Mouse (Mus musculus) T-helper 2 cell (primary cell): ENCODE measurements around the gene Tex33.

Experiments used
- in situ Hi-C: fragments of 300-600 bp; cut with MboI, MseI; formaldehyde crosslinking; loops from one replicate; pipeline ENCODE4 v1.15.1; 2025; ENCODE audit warnings: high pct_unique_total_duplicates

Tex33 gene

DNA sequence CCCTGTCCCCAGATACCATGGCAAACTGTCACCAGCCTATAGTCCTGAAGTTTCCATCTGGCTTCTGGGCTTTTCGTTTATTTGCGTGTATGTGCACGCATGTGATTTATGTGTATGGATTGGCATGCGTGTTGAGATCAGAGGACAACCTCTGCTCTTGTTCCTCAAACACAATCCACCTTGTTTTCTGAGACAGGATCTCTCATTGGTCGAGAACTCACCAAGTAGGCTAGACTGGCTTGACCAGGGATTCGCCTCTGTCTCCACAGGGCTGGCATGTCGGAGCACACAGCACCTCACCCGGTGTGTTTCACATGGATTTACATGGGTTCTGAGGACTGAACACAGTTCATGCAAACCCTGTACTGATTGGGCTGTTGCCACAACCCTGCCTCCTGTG lies 18.4 kb upstream of the Tex33 start:
- in situ Hi-C loops, result no loop called here

DNA sequence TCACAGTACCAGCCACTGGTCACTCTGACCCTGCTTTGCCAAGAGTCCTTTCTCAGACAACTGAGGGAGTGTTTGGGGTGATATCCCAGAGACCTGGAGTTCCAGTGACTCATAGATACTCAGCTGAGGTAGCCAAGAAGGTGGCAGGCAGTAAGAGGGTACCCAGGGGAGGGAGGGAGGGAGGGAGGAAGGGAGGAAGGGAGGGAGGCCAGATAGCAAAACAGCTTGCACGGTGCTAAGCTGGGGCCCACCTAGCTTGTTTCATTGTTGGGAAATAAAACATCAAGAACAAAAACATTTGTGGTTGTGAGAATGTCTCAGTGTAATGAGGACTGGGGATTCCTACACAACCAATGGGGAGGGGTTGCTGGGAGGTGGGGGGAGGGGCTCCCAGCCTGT lies 18.0 kb upstream of the Tex33 start:
- in situ Hi-C loops, result no loop called here

GRCm38 (mm10) chr15:78413083-78413718 lies 17.5 kb upstream of the Tex33 start:
- in situ Hi-C loops, result no loop called here

DNA sequence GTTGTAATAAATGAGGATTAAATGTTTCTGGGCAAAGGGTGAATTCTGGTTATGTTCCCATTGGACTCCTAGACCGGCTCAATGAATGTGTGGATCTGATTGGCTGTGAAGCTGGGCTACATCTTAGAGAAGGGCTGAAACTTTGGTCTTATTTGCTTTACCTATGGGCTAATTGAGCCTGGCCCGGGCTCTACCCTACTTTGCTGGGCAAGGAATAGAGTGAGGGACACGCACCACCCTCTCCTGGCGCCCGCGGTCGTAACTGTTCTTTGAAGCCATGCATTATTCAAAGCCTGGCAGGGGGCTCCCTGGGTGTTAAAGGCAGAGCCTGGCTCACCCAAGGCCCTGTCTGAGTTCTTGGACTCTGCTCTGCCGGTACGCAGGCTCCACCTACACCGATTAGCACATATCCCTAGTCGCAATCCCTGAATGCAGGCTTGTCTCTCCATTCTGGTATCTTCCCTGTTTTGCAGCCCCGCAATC lies 13.9 kb upstream of the Tex33 start:
- in situ Hi-C loops, result loop anchor here (10.0 kb wide), 1 partner anchor 435 kb away; the partner anchor contains the start of gene Eif3d

- in situ Hi-C loops, result loop anchor here (10.0 kb wide), 1 partner anchor 432 kb away; the partner anchor contains the start of gene Eif3d
Observed at GRCm38 (mm10) chr15:78406293-78406934, 10.7 kb upstream of the Tex33 start, which contains the start of gene Mpst. Mpst (plus strand) TSS chr15:78406416.

DNA sequence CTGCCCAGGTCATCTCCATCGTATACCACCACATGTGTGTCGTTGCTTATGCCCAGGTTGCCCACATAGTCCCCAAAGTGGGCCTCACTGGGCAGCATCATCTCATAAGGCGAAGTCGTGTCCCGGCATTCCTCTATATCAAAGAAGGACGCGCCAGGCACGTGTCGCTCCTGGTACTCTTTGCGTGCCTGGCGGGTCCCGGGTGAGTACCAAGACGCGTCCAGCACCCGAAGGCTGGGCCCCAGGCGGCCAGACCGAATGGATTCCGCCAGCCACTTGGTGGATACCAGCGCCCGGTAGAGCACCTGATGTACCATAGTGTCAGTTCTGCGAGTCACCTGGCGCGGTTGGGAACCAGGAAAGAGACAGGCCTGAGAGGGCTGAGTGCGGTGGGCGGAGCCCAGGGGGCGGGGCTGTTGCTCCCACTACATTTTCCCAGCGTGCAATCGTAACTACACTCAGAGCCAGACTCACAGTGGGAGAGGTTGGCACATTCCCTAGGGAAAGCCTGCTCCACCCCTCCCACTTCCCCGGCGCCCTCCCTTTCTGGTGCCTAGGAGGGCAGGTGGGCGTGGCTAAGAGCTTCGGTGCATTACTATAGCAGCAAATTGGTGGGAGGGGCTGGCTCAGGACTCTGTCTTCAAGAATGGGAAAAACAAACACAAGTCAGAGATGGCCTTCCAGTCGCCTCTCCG lies 10.0 kb upstream of the Tex33 start, which contains the start of gene Tst:
TSS of gene Tst (minus strand) at position 391 of the 695 bp plus-strand sequence.
- in situ Hi-C loops, result loop anchor here (10.0 kb wide), 1 partner anchor 431 kb away; the partner anchor contains the start of gene Eif3d

DNA sequence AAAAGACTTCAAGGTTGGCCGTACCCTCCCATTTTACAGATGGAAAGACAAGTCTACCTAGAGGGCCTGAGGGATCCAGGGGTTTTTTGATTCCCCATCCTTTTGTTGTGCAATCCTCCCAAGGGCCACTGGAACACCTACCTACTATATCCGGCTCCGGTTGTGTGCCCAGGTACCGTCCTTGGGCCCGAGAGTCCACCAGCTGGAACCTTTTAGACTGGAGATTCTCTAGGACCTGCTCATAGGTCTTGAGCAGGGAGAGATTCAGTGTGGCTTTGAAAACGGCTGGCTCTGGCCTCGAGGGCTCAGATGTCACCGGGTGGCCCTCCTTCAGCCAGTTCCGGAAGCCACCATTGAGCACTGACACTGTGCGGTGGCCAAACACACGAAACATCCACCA lies 9.4 kb upstream of the Tex33 start:
- in situ Hi-C loops, result loop anchor here (10.0 kb wide), 1 partner anchor 430 kb away; the partner anchor contains the start of gene Eif3d

- in situ Hi-C loops, result loop anchor here (10.0 kb wide), 1 partner anchor 429 kb away; the partner anchor contains the start of gene Eif3d
Observed at GRCm38 (mm10) chr15:78403896-78404295, 8.2 kb upstream of the Tex33 start.

DNA sequence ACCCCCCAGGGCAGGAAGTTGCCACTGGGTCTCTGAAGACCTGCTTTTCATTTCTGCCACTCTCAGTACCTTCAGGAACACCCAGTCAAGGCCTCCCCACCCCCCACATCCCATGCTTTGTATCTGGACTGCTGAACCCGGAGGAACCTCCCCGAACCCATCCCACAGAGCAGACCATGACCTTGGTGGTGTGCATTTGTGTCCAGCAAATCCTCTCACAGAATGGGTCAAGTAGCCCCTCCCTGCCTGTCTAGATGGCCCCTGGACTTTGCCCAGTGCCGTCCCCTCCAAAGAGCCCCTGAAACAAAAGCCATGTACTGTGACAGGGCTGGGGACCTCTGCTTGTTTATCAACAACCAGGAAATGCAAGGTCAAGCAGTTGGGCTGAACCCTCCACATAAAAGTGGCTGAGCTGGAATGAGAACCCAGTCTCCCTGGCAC lies 7.6 kb upstream of the Tex33 start:
- in situ Hi-C loops, result loop anchor here (10.0 kb wide), 1 partner anchor 429 kb away; the partner anchor contains the start of gene Eif3d

GRCm38 (mm10) chr15:78402423-78402822 lies 6.7 kb upstream of the Tex33 start:
- in situ Hi-C loops, result loop anchor here (10.0 kb wide), 1 partner anchor 428 kb away; the partner anchor contains the start of gene Eif3d

DNA sequence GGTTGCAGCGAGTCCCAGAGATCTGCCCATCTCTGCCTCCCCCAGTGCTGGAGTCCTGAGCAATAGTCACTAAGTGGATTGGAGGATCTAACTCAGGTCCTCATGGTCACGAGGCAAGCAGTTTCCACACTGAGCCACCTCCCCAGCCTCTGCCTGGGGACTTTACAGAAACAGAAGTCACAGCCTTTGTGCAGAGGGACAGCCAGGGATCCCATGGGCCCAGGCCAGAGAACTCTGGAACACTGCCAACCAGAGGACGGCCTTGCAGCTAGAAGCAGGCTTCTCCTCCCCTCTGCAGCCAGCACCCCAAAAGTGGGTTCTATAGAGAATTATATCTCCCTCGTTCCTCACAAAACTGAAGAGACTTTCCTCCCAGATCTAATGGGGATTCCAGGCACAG lies 6.2 kb upstream of the Tex33 start:
- in situ Hi-C loops, result loop anchor here (10.0 kb wide), 1 partner anchor 427 kb away; the partner anchor contains the start of gene Eif3d

GRCm38 (mm10) chr15:78401345-78401744 lies 5.6 kb upstream of the Tex33 start:
- in situ Hi-C loops, result loop anchor here (10.0 kb wide), 1 partner anchor 427 kb away; the partner anchor contains the start of gene Eif3d

GRCm38 (mm10) chr15:78390855-78391254 lies 4.9 kb downstream of the Tex33 start:
- in situ Hi-C loops, result no loop called here

DNA sequence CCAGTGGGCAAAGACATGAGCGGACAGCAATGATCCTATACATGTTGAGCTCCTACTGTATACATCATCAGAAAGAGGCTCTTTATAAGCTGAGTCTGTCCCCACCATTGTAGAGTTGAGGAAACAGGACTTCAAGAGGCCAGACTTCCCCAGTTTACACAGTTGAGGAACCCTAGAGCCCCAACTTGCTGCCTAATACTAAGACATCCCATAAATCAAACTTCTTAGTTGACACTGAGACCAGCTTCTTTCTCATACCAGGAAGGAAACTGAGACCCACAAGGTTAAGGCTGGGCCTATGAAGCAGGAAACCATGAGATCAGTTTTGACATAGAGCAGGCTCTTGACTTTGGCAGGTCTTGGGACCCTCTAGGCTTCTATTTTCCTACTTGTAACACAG lies 10.1 kb downstream of the Tex33 start:
- in situ Hi-C loops, result no loop called here

GRCm38 (mm10) chr15:78384220-78385116 lies 11.2 kb downstream of the Tex33 start:
- in situ Hi-C loops, result loop anchor here (5.0 kb wide), 1 partner anchor 1082 kb away; no protein-coding TSS in a partner anchor

- in situ Hi-C loops, result loop anchor here (5.0 kb wide), 1 partner anchor 1081 kb away; no protein-coding TSS in a partner anchor
Observed at GRCm38 (mm10) chr15:78383450-78384219, 12.1 kb downstream of the Tex33 start.

- in situ Hi-C loops, result loop anchor here (5.0 kb wide), 1 partner anchor 1080 kb away; no protein-coding TSS in a partner anchor
Observed at GRCm38 (mm10) chr15:78382115-78382514, 13.6 kb downstream of the Tex33 start.

GRCm38 (mm10) chr15:78380741-78381140 lies 15.0 kb downstream of the Tex33 start:
- in situ Hi-C loops, result loop anchor here (5.0 kb wide), 1 partner anchor 1078 kb away; no protein-coding TSS in a partner anchor

DNA sequence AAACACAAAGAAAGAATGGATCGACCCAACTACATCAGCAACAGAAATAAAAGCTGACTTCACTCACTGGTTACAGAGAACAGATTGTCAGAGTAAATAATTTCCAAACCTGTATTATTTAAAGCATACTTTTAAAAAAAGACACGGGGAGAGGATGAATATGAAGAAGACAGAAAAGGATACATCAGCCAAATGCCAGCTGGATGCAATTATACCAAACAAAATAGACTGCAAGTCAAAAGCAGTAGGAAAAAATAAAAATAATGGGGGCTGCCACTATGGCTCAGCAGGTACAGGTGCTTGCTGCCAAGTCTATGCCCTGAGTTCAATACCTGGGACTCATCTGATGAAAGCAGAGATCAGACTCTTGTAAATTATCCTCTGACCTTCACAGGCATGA lies 15.5 kb downstream of the Tex33 start:
- in situ Hi-C loops, result loop anchor here (5.0 kb wide), 1 partner anchor 1078 kb away; no protein-coding TSS in a partner anchor
